Mouse (Mus musculus): ENCODE measurements at regions not wholly inside any gene's neighbourhood (a gene's known extent, or its start where the extent isn't known, plus 50 kb on each side); places are given as distances from the start of the nearest gene placed in this dataset.
A peak's percentile ranks its signal among the peaks of the same experiment; 100 is the strongest.

- Histone ChIP-seq H3K4me3 (replicated peaks in 1 of 3; ENCODE audit: low read depth in 2 of 3, low read length in 2 of 3, poor library complexity in 1 of 3) (no peak overlapping the region), H3K36me3 (replicated peaks in 1 of 2; ENCODE audit: control insufficient read depth in 1 of 2, insufficient read depth in 1 of 2, low read length in 1 of 2) (no peaks in the 10 kb centered on the region), H3K9me3 (replicated peaks; ENCODE audit: low read length) (peaks cover 15% of the 10 kb centered on the region), H3K27ac (ENCODE audit: insufficient read depth, low read depth) (no peak overlapping the region), H3K27me3 (replicated peaks) (no peaks in the 10 kb centered on the region), H3K9ac (ENCODE audit: insufficient read depth, low read depth) (no peak overlapping the region), H3K4me1 (ENCODE audit: control insufficient read depth in 1 of 2, insufficient read depth in 2 of 2) (no peaks in the 10 kb centered on the region), H3K79me2 (replicated peaks; ENCODE audit: control insufficient read depth, extremely low read depth, insufficient read depth, poor library complexity, severe bottlenecking) (no peaks in the 10 kb centered on the region), H3K4me2 (ENCODE audit: insufficient read depth, low read depth, poor library complexity, severe bottlenecking) (no peak overlapping the region)
- DNase-seq (ENCODE audit: extremely low read depth): no peak
- in situ Hi-C loops (cut with MboI; ENCODE audit: low pct_ligation_motif_present, low pct_unique_long_range_greater_than_20kb, low sequenced_read_pairs): loop anchor here (25.0 kb wide), 1 partner anchor 1486 kb away; no protein-coding TSS in a partner anchor
- TF ChIP-seq CTCF (conservative IDR thresholded peaks at IDR 0.05 in 1 of 2, IDR thresholded peaks at IDR 0.05 in 1 of 2; ENCODE audit: low read depth in 2 of 2, low read length in 2 of 2): no peak
- TF ChIP-seq USF1 (IDR thresholded peaks at IDR 0.05; ENCODE audit: low read depth, low read length): no peak
- TF ChIP-seq CHD1 (IDR thresholded peaks at IDR 0.05; ENCODE audit: low read depth, low read length): no peak
- no peak for TF ChIP-seq MEF2A (IDR thresholded peaks at IDR 0.05; ENCODE audit: borderline replicate concordance, low read depth, low read length)
- TF ChIP-seq UBTF (IDR thresholded peaks at IDR 0.05; ENCODE audit: low read depth, low read length): no peak
- no peak for TF ChIP-seq POLR2AphosphoS2 (IDR thresholded peaks at IDR 0.05; ENCODE audit: low read depth, low read length)
- no peak for TF ChIP-seq PAX5 (IDR thresholded peaks at IDR 0.05; ENCODE audit: low read length)
- TF ChIP-seq RAD21 (IDR thresholded peaks at IDR 0.05; ENCODE audit: low read depth, low read length): no peak
- no peak for TF ChIP-seq RCOR1 (conservative IDR thresholded peaks at IDR 0.05; ENCODE audit: low read depth, low read length)
- no peak for TF ChIP-seq ZMIZ1 (IDR thresholded peaks at IDR 0.05; ENCODE audit: low read depth, low read length)
- TF ChIP-seq MYC (IDR thresholded peaks at IDR 0.05; ENCODE audit: low read depth, low read length): no peak
- TF ChIP-seq KAT2A (IDR thresholded peaks at IDR 0.05; ENCODE audit: insufficient replicate concordance, low read length): no peak
- TF ChIP-seq ZNF384 (IDR thresholded peaks at IDR 0.05; ENCODE audit: low read depth, low read length): no peak
- TF ChIP-seq MAX (IDR thresholded peaks at IDR 0.05; ENCODE audit: low read length): no peak
- no peak for TF ChIP-seq NRF1 (IDR thresholded peaks at IDR 0.05; ENCODE audit: low read depth, low read length)
- no peak for TF ChIP-seq SMC3 (IDR thresholded peaks at IDR 0.05; ENCODE audit: low read depth, low read length)
- no peak for TF ChIP-seq JUND (conservative IDR thresholded peaks at IDR 0.05; ENCODE audit: low read depth, low read length)
- dilution Hi-C loops (cut with MboI; ENCODE audit: extremely low pct_ligation_motif_present, extremely low pct_unique_long_range_greater_than_20kb, low sequenced_read_pairs): no loop called here
Measured at GRCm38 (mm10) chr13:116723361-116724153, 301.8 kb downstream of the Parp8 start.

DNA sequence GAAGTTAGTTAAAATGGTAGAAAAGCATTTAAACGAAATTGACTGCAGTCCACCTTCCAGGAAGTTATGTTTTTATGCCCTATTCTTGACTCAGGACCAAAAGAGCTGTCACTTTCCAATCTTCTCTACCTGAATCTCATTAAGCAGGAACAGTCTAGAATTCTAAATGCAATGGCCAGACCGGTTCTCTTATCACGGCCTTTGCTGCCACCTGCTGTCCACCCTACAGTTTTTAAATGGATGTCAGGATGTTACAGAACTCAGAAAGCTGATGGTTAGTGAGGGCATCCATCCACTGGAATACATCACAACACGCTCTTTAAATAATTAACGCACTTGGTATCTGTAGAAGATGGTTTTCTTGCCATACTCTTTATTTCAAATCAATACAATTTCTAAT is 310.5 kb downstream of the Parp8 start:
- no peak overlapping the region for H3K27ac ChIP-seq (ENCODE audit: insufficient read depth, low read depth)
- H3K4me3 ChIP-seq (replicated peaks in 1 of 3; ENCODE audit: low read depth in 2 of 3, low read length in 2 of 3, poor library complexity in 1 of 3): no peak overlapping the region
- no peaks in the 10 kb centered on the region for H3K79me2 ChIP-seq (replicated peaks; ENCODE audit: control insufficient read depth, extremely low read depth, insufficient read depth, poor library complexity, severe bottlenecking)
- dilution Hi-C loops (cut with MboI; ENCODE audit: extremely low pct_ligation_motif_present, extremely low pct_unique_long_range_greater_than_20kb, low sequenced_read_pairs) (no loop called here), in situ Hi-C loops (cut with MboI; ENCODE audit: low pct_ligation_motif_present, low pct_unique_long_range_greater_than_20kb, low sequenced_read_pairs) (loop anchor here (25.0 kb wide), 1 partner anchor 1478 kb away; no protein-coding TSS in a partner anchor)
- H3K4me2 ChIP-seq (ENCODE audit: insufficient read depth, low read depth, poor library complexity, severe bottlenecking): no peak overlapping the region
- H3K9ac ChIP-seq (ENCODE audit: insufficient read depth, low read depth): no peak overlapping the region
- peaks cover 35% of the 10 kb centered on the region for H3K9me3 ChIP-seq (replicated peaks; ENCODE audit: low read length)
- H3K36me3 ChIP-seq (replicated peaks in 1 of 2; ENCODE audit: control insufficient read depth in 1 of 2, insufficient read depth in 1 of 2, low read length in 1 of 2): no peaks in the 10 kb centered on the region
- 0 out of 4 replicates have a peak, but pooled peaks cover 0 to 2% of the 10 kb centered on the region in 2 experiments for H3K4me1 ChIP-seq (ENCODE audit: control insufficient read depth in 1 of 2, insufficient read depth in 2 of 2)
- TF ChIP-seq CTCF (conservative IDR thresholded peaks at IDR 0.05 in 1 of 2, IDR thresholded peaks at IDR 0.05 in 1 of 2; ENCODE audit: low read depth in 2 of 2, low read length in 2 of 2) (peak in 1 of 2 experiments; percentile 73; a peak in 2 of 4 replicates), E2F4 (IDR thresholded peaks at IDR 0.05; ENCODE audit: insufficient replicate concordance, low read depth, low read length) (no peak), RAD21 (IDR thresholded peaks at IDR 0.05; ENCODE audit: low read depth, low read length) (peak; percentile 85), TBP (conservative IDR thresholded peaks at IDR 0.05; ENCODE audit: low read depth, low read length) (no peak), POLR2AphosphoS2 (IDR thresholded peaks at IDR 0.05; ENCODE audit: low read depth, low read length) (no peak), ZC3H11A (IDR thresholded peaks at IDR 0.05; ENCODE audit: low read depth, low read length) (peak; percentile 37; the same call in 1 of the 2 replicates), SMC3 (IDR thresholded peaks at IDR 0.05; ENCODE audit: low read depth, low read length) (peak; percentile 70), MEF2A (IDR thresholded peaks at IDR 0.05; ENCODE audit: borderline replicate concordance, low read depth, low read length) (no peak)
- no peaks in the 10 kb centered on the region for H3K27me3 ChIP-seq (replicated peaks)
- peak; percentile 6 for DNase-seq (ENCODE audit: extremely low read depth)

Measured in CH12.LX (cell line).